Mouse (Mus musculus) cerebellum, adult 2 months (tissue): Measurements from ENCODE around the gene Fer1l4.

Source experiments
- CTCF ChIP-seq: fragments of 200-500 bp; IDR thresholded peaks from 2 replicates; pipeline ENCODE4 v1.5.1; 2011; ENCODE audit warnings: low read depth, mild to moderate bottlenecking, control low read depth, low read length, moderate library complexity, borderline replicate concordance; ENCODE audit not compliant: insufficient read depth
- POLR2A ChIP-seq: fragments of 200-500 bp; IDR thresholded peaks from 2 replicates; pipeline ENCODE4 v1.6.1; 2011; ENCODE audit warnings: low read length, control low read depth, borderline replicate concordance; ENCODE audit not compliant: insufficient read depth

DNA sequence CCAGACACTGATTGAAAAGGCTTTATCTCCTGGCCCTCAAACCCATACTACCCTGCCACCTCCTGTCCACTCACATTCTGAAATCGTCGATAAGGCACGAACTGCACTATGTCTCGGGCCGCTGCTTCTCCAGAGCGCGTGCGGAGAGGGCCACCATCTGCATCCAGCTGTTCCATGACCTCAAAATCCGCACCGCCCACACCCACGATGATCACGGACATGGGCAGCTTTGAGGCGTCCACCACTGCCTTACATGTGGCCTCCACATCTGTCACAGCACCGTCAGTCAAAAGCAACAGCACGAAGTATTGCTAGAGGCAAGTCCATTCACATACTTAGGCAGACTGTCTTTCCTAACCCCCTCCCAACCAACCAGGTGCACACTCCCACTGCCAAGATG, 21.0 kb upstream of the Fer1l4 start:
- TF ChIP-seq CTCF: no peak
- TF ChIP-seq POLR2A: no peak
